Mouse (Mus musculus) adrenal gland, adult 18-20 months (tissue): ENCODE measurements at regions not wholly inside any gene's neighbourhood (a gene's known extent, or its start where the extent isn't known, plus 50 kb on each side); places are given as distances from the start of the nearest gene placed in this dataset.

ENCODE experiments used
- DNase-seq, 2 experiments: peaks; one replicate each; pipeline ENCODE4 v3.0.0; 2021 to 2022; ENCODE audit warnings: low spot score in 2 of 2

DNA sequence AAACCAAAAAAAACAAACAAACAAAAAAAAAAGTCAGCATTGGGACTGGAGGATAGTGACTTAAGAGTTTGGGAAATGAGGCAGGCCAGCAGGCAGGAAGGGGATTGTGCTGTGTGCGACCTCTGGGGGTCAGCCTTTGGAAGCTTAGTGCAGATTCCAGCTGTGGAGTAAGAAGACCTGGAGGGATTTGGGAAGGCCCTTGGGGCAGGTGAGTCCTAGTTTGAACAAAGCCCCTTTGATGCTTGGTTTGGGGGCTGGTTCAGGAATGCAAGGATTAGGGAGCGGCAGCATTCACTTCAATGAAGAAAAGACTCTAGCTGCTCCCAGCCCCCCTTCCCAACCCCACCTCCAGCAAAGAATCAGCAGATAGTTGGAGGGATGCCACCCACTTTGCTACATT is 235.6 kb upstream of the Stt3b start:
- no peak for DNase-seq

DNA sequence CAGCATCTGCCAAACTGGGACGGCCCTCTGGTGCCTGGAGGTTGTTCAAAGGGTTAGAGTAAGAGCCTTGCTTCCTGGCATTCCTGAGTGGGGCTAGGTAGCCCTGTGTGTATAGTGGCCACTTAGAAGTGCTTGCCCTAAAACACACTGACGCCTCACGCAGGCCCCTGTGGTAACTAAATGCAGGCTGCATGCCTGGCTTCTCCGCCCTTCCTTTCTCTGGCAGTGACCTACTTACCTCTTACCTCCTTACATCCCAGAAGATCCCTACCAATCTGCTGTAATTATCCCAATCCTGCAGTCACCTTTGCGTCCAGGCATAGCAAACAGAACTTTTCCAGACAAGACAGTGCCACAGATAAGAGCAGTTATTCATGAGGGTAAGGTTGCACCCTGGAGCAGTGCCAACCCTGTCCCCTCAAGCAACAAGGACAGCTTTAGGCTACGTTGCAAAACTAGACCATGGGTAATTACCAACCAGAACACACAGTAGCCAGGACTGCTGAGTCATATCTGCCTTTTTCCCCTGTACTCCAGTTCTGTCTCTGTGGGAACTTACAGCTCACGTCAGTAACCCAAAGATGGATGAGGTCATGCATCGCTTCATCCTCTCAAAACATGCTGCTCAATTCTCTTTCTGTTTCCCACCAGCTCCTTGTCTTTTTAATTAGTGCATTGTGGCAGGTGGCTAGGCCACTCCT is 237.6 kb upstream of the Stt3b start:
- DNase-seq: peak; percentile 51 to 54

- DNase-seq: no peak
Measured at GRCm38 (mm10) chr9:115548722-115549349, 238.6 kb upstream of the Stt3b start.

DNA sequence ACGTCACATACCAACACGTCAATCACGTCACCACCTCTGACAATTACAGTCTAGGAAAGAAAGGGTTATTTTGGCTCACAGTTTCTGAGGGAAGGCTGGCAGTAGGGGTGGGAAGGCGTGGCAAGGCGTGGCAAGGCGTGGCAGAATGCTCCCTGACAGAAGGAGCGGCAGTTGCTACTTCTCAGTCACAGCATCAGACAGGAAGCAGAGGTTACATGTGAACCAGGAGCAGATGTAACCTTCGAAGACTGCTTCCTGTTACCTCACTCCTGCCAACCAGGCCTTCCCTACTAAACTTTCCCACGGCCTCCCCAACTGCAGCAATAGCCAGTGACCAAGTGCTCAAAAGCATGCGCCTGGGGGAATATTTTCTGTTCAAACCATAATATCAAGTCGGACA is 240.9 kb upstream of the Stt3b start:
- DNase-seq: no peak

GRCm38 (mm10) chr9:115551501-115551900 is 241.3 kb upstream of the Stt3b start:
- DNase-seq: no peak

GRCm38 (mm10) chr9:115558131-115558530 is 247.9 kb upstream of the Stt3b start:
- DNase-seq: no peak

GRCm38 (mm10) chr9:115559521-115559920 is 249.3 kb upstream of the Stt3b start:
- DNase-seq: no peak

DNA sequence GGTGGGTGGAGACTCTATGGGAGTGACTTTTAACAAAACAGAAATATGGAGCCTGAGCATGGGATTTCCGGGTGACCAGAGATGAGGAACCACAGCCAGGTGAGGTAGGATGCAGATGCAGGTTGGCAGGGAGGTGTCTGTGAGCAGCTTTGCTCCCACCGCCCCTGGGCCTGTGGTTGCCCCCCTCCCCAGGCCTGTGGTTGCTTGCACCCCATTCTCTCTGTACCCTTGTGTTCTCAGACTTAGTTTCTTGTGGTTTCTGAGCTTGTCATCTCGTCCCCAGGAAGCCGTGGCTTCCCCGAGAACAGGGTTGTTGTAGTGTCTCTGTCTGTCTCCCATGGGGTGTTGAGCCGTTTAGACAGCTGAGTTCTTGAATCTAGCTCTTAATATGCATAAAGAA is 251.0 kb upstream of the Stt3b start:
- DNase-seq: no peak

- no peak for DNase-seq
Measured at GRCm38 (mm10) chr9:115562783-115563182, 252.6 kb upstream of the Stt3b start.

GRCm38 (mm10) chr9:115564366-115564765 is 254.1 kb upstream of the Stt3b start:
- DNase-seq: no peak

GRCm38 (mm10) chr9:115568693-115569334 is 258.6 kb upstream of the Stt3b start:
- DNase-seq: no peak

DNA sequence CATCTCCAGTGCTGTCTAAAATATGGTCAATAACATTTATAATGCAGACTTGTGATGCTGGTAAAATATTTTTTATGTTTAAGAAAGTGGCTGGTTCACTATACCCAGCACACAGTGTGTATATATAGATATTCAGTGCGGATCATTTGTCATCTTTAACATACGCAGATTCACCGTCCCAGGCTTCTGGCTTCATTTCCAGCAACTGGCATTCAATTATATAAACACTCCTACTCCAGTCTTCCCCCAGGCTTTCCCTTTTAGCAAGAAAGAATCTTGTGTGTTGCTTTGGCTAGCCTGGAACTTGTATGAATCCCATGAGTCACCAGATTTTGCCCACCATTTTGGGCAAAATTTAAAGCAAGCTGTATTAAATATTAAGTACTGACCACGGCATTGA is 260.8 kb upstream of the Stt3b start:
- DNase-seq: no peak

DNA sequence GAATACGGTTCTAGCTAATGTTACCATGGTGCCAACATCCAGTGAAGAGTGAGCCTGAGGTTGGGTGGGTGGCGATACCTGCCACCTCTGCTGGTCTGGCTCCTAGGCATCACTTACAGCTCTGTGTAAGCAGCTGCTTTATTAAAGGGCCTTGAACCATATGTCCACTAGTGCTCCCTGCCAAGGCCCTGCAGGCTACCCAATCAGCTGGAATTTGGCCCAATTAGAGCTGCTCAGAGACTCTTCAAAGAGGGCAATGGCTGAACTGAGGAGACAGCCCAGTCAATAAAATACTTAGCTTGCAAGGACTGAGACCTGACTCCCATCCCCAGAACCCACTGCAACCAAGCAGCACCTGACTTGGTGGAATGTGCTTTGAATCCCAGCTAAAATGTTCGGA is 270.9 kb upstream of the Stt3b start:
- DNase-seq: no peak

- no peak for DNase-seq
Measured at GRCm38 (mm10) chr9:115583548-115583947, 273.3 kb upstream of the Stt3b start.

DNA sequence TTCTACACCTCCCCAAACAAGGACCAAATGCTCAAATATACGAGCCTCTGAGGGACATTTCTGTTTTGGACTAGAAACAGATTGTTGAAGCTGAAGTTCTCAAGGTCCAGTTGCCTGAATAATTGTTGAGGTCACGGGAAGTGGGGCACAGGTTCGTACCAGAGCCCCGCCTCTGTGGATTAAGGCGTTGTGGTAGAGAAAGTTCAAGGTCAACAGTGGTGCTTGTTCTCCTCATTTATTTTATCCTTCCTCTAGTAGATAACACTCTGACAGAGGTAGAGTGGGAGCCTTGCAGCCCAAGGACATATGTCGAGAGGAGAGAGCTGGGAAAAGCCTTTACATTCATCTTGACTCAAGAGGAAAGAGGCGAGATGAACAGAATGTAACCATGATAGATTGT is 274.7 kb upstream of the Stt3b start:
- DNase-seq: peak in 1 of 2 experiments; percentile 15

DNA sequence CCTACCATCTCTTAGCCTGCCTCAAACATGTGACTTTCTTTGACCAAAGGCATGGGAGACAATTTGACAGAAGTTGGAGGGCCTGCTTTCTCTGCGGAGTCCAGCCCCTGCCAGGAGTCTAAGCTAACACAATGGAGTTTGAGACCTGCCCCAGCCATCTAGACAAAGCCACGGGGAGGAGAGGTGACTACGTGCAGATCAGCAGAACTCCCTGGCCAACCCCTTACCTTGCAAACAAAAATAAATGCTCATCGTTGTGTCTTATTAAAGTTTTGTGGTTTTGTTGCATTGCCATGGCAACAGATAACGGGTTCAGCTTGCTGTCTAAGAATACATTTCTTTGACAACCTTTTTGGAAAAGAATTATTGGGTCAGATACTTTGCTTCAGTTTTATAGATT is 282.2 kb upstream of the Stt3b start:
- DNase-seq: no peak

DNA sequence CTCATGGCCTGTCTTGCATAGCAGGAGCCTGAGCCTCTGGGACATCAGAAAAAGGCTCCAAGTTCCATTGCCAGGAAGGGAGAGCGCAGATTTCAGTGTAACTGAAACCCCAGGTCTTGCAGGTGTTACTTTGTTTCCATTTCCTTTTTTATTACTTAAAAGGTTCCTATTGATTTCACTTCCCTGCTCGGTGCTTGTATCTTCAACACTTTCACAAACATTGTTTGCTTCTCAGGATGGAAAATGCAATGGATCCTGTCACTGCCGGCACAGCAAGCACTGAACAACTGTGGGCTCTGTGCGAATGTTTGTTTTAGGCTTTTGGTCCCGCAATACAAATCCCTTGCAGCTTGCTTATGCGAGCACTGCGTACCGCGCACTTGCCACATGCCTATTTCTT is 290.0 kb upstream of the Stt3b start:
- no peak for DNase-seq

- DNase-seq: no peak
Measured at GRCm38 (mm10) chr9:115600826-115601225, 290.6 kb upstream of the Stt3b start.

GRCm38 (mm10) chr9:115602772-115603171 is 292.6 kb upstream of the Stt3b start:
- no peak for DNase-seq

DNA sequence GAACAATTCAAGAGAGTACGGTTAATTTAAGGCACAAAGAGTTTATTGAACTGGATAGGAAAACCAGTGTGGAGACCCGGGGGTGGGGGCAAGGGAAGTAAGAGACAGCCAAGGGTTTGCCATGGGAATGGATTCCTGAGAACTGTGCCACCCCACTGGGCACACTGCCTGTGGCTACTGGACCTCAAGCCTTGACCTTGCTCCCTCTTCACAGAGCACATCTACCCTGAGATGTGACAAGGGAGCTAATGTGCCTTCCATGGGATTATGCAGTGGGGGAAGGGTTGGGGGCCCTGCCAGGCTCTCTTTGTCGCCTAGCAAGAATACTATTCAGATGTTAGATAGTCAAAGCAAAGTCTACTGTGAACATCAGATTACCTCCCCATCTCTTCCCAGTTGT is 294.2 kb upstream of the Stt3b start:
- DNase-seq: no peak

- no peak for DNase-seq
Measured at GRCm38 (mm10) chr9:115604968-115605682, 294.9 kb upstream of the Stt3b start.

- DNase-seq: no peak
Measured at GRCm38 (mm10) chr9:115607961-115608360, 297.7 kb upstream of the Stt3b start.
